Mouse (Mus musculus): ENCODE measurements around the gene Vgf. TPM values are rescaled to one million over a fixed set of nuclear protein-coding genes. Genes with fewer than 3 reads are reported as not detected.

Vgf gene
- polyA plus RNA-seq, 1 experiment from 2014 or later: 0.12 TPM

DNA sequence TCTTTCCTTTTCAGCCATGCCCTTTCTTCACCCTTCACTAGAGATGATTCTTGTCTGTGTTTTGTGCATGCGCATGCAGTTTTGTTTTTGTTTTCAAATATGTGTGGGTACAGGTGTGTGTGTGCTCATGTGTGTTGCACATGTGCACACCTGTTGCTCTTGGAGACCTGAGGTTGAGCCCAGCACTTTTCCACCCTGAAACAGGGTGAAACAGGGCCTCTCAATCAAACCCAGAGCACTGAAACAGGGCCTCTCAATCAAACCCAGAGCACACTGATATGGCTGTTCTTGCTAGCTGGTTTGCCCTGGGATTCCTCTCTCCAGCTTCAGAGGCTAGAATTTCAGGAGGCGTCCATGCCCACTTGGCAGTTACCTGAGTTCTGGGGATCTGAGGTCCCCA, 25.6 kb upstream of the Vgf start:
- Histone ChIP-seq H3K4me3 (ENCODE audit: low read depth, low read length) (no peak overlapping the region), H3K9me3 (ENCODE audit: low read length) (no peaks in the 10 kb centered on the region), H3K9ac (replicated peaks; ENCODE audit: low read depth) (no peak overlapping the region), H3K36me3 (ENCODE audit: insufficient read depth, low read length) (0 out of 2 replicates have a peak, but pooled peaks cover 1% of the 10 kb centered on the region), H3K27me3 (replicated peaks; ENCODE audit: insufficient read depth, low read length) (no peaks in the 10 kb centered on the region), H3K4me1 (ENCODE audit: insufficient read depth, low read depth, low read length) (no peaks in the 10 kb centered on the region), H3K27ac (ENCODE audit: low read length) (no peak overlapping the region), H3K4me2 (replicated peaks; ENCODE audit: low read depth, low read length) (no peak overlapping the region)
- ATAC-seq (no peak), DNase-seq (ENCODE audit: low spot score) (no peak)
- 79% methylated on average over 2 of the region's 2 CpGs for WGBS
- no peak for TF ChIP-seq EP300 (IDR thresholded peaks at IDR 0.05)
- TF ChIP-seq CTCF (IDR thresholded peaks at IDR 0.05): no peak

DNA sequence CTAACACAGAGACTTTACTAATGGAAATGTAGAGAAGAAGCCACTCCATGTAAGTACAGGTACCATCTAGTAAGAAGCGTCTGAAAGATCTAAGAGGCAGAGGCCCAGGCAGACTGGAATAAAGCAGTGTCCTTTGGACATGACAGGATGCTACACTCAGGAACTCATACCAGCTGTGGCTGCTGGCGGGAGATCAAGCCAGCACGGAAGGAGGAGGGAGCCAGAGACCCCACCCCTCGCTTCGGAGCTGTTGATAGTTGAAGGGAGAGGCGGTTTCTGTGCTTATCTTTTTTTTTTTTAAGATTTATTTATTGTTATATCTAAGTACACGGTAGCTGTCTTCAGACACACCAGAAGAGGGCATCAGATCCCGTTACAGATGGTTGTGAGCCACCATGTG, 18.9 kb upstream of the Vgf start:
- H3K9me3 ChIP-seq (ENCODE audit: low read length): no peaks in the 10 kb centered on the region
- no peak overlapping the region for H3K27ac ChIP-seq (ENCODE audit: low read length)
- H3K9ac ChIP-seq (replicated peaks; ENCODE audit: low read depth): no peak overlapping the region
- ATAC-seq: no peak
- no peaks in the 10 kb centered on the region for H3K4me1 ChIP-seq (ENCODE audit: insufficient read depth, low read depth, low read length)
- 30% methylated on average over 8 of the region's 8 CpGs for WGBS
- no peak overlapping the region for H3K4me3 ChIP-seq (ENCODE audit: low read depth, low read length)
- H3K4me2 ChIP-seq (replicated peaks; ENCODE audit: low read depth, low read length): no peak overlapping the region
- no peaks in the 10 kb centered on the region for H3K36me3 ChIP-seq (ENCODE audit: insufficient read depth, low read length)
- no peaks in the 10 kb centered on the region for H3K27me3 ChIP-seq (replicated peaks; ENCODE audit: insufficient read depth, low read length)
- TF ChIP-seq EP300 (IDR thresholded peaks at IDR 0.05) (no peak), CTCF (IDR thresholded peaks at IDR 0.05) (no peak)
- DNase-seq (ENCODE audit: low spot score): no peak

DNA sequence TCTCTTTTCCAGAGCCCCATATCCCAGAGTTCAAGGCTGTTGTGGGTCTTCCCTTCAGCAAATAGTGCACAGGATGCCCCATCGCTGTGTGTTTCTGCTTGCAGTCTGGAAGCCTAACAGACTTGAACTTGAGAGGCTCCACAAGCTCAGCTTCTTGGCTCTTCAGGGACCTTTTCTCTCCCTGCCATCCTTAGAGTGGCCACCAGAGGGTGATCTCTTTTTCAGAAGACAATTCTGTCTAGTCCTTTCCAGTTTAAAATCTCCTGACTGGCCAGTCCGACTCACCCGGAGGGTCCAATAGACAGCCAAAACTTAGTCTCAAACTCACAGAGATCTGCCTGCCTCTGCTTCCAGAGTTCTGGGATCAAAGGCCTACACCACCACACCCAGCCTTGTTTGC, 16.2 kb upstream of the Vgf start:
- no peak overlapping the region for H3K27ac ChIP-seq (ENCODE audit: low read length)
- no peaks in the 10 kb centered on the region for H3K27me3 ChIP-seq (replicated peaks; ENCODE audit: insufficient read depth, low read length)
- no peak overlapping the region for H3K4me2 ChIP-seq (replicated peaks; ENCODE audit: low read depth, low read length)
- H3K9ac ChIP-seq (replicated peaks; ENCODE audit: low read depth): no peak overlapping the region
- 21% methylated on average over 3 of the region's 3 CpGs for WGBS
- H3K4me1 ChIP-seq (ENCODE audit: insufficient read depth, low read depth, low read length): no peaks in the 10 kb centered on the region
- TF ChIP-seq CTCF (IDR thresholded peaks at IDR 0.05) (peak; percentile 73), EP300 (IDR thresholded peaks at IDR 0.05) (no peak)
- DNase-seq (ENCODE audit: low spot score): peak; percentile 65
- no peaks in the 10 kb centered on the region for H3K9me3 ChIP-seq (ENCODE audit: low read length)
- no peaks in the 10 kb centered on the region for H3K36me3 ChIP-seq (ENCODE audit: insufficient read depth, low read length)
- H3K4me3 ChIP-seq (ENCODE audit: low read depth, low read length): no peak overlapping the region
- no peak for ATAC-seq

DNA sequence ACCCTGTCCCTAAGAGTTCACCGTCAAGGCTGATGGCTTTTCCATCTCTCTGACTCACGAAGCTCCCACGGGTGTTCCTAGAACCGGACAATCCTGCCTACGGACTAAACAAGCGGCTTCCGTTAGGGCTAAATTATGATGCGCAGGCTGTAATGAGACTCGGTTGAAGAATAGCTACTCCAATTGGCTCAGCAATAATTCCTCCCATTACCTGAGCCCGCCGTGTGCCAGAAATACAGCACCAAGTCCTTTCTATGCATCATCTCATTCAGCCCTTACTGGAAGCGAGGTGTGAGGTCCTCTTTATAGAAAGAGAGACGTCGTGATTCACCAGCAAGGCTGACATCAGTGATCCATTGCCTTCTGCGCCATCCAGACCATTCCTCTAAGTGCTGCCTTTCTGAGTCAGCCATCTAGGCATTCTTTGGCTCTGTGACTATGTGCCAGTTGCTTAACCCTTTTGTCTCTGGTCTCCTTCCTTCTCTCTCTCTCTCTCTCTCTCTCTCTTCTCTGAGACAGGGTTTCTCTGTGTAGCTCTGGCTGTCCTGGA, 13.7 kb upstream of the Vgf start:
- no peak overlapping the region for H3K27ac ChIP-seq (ENCODE audit: low read length)
- no peaks in the 10 kb centered on the region for H3K27me3 ChIP-seq (replicated peaks; ENCODE audit: insufficient read depth, low read length)
- H3K4me2 ChIP-seq (replicated peaks; ENCODE audit: low read depth, low read length): no peak overlapping the region
- no peaks in the 10 kb centered on the region for H3K36me3 ChIP-seq (ENCODE audit: insufficient read depth, low read length)
- TF ChIP-seq EP300 (IDR thresholded peaks at IDR 0.05): no peak
- DNase-seq (ENCODE audit: low spot score) (no peak), ATAC-seq (no peak)
- H3K9me3 ChIP-seq (ENCODE audit: low read length): no peaks in the 10 kb centered on the region
- H3K4me1 ChIP-seq (ENCODE audit: insufficient read depth, low read depth, low read length): no peaks in the 10 kb centered on the region
- no peak overlapping the region for H3K4me3 ChIP-seq (ENCODE audit: low read depth, low read length)
- H3K9ac ChIP-seq (replicated peaks; ENCODE audit: low read depth): no peak overlapping the region
- 66% methylated on average over 15 of the region's 15 CpGs for WGBS

DNA sequence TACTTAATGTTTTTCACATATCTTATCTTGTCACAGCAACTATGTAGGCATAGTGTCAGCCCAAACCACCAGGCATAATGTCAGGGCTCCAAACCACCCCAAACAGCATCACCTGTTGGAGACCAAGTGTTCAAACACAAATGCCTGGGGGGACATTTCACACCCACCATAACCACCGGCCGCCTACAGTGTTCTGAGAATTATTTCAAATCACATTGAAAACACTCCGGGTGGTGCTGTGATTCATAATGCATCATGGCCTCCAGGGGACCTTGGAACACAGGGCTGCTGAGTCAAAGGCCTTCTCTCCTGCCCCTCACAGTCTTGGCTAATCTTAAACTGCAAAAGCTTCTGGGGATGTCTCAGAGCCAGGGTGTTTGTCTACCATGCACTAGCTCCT, 10.3 kb upstream of the Vgf start:
- Histone ChIP-seq H3K4me2 (replicated peaks; ENCODE audit: low read depth, low read length) (no peak overlapping the region), H3K4me1 (ENCODE audit: insufficient read depth, low read depth, low read length) (no peaks in the 10 kb centered on the region), H3K36me3 (ENCODE audit: insufficient read depth, low read length) (no peaks in the 10 kb centered on the region), H3K27me3 (replicated peaks; ENCODE audit: insufficient read depth, low read length) (no peaks in the 10 kb centered on the region), H3K9ac (replicated peaks; ENCODE audit: low read depth) (no peak overlapping the region), H3K27ac (ENCODE audit: low read length) (no peak overlapping the region), H3K4me3 (ENCODE audit: low read depth, low read length) (no peak overlapping the region), H3K9me3 (ENCODE audit: low read length) (no peaks in the 10 kb centered on the region)
- ATAC-seq (no peak), DNase-seq (ENCODE audit: low spot score) (no peak)
- TF ChIP-seq EP300 (IDR thresholded peaks at IDR 0.05): no peak
- TF ChIP-seq CTCF (IDR thresholded peaks at IDR 0.05): no peak
- WGBS: 90% methylated on average over 3 of the region's 3 CpGs

DNA sequence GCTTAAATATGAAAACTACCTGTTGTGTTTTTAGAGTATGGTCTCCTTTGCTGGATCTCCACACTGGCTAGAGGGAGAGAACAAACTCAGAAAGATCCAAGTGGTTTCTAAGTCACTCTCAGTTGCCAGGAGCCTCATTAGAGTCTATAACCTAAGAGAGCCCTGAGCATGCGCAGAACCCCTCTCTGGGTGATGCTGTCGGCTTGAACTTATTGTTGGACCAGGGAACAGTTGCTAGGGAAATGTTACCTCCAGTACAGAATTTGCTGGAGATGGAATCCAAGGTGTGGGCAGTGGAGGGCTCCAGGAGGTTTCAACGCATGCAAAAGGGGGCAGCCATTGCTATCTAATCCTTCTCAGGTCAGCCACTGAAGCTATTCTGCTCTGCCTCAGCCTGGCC, 1.9 kb upstream of the Vgf start:
- Histone ChIP-seq H3K36me3 (ENCODE audit: insufficient read depth, low read length) (no peaks in the 10 kb centered on the region), H3K4me1 (ENCODE audit: insufficient read depth, low read depth, low read length) (no peaks in the 10 kb centered on the region), H3K9ac (replicated peaks; ENCODE audit: low read depth) (no peak overlapping the region), H3K27ac (ENCODE audit: low read length) (no peak overlapping the region), H3K4me2 (replicated peaks; ENCODE audit: low read depth, low read length) (no peak overlapping the region), H3K4me3 (ENCODE audit: low read depth, low read length) (no peak overlapping the region), H3K9me3 (ENCODE audit: low read length) (no peaks in the 10 kb centered on the region), H3K27me3 (replicated peaks; ENCODE audit: insufficient read depth, low read length) (peaks cover 17% of the 10 kb centered on the region)
- no peak for TF ChIP-seq EP300 (IDR thresholded peaks at IDR 0.05)
- no peak for TF ChIP-seq CTCF (IDR thresholded peaks at IDR 0.05)
- WGBS: 45% methylated on average over 3 of the region's 3 CpGs
- DNase-seq (ENCODE audit: low spot score): no peak
- ATAC-seq: no peak

DNA sequence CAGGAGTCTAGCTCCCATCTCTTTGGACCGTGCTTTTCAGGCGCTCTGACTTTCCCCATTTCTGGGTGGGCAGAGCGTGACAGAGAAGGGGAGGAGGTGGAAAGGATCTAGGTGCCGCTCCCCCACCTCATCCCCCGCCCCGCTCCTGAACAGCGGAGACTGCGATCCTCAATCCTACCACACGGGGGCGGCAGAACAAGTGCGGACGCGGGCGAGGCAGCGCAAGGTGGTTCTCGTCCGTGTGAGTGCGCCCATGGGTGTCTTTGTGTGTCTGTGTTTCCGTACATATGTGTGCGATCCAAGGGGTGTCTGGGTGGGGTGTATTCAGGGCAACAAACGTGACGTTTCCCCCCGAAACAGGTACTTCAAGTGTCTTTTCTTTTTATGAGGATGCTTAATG, 1.1 kb upstream of the Vgf start:
- no peak overlapping the region for H3K4me2 ChIP-seq (replicated peaks; ENCODE audit: low read depth, low read length)
- no peak overlapping the region for H3K4me3 ChIP-seq (ENCODE audit: low read depth, low read length)
- H3K9ac ChIP-seq (replicated peaks; ENCODE audit: low read depth): no peak overlapping the region
- H3K36me3 ChIP-seq (ENCODE audit: insufficient read depth, low read length): no peaks in the 10 kb centered on the region
- no peaks in the 10 kb centered on the region for H3K9me3 ChIP-seq (ENCODE audit: low read length)
- H3K4me1 ChIP-seq (ENCODE audit: insufficient read depth, low read depth, low read length): no peaks in the 10 kb centered on the region
- H3K27me3 ChIP-seq (replicated peaks; ENCODE audit: insufficient read depth, low read length): peaks cover 25% of the 10 kb centered on the region
- TF ChIP-seq CTCF (IDR thresholded peaks at IDR 0.05) (peak; percentile 99), EP300 (IDR thresholded peaks at IDR 0.05) (no peak)
- ATAC-seq (peak; percentile 58; the same call in 1 of the 2 replicates), DNase-seq (ENCODE audit: low spot score) (peak; percentile 69)
- no peak overlapping the region for H3K27ac ChIP-seq (ENCODE audit: low read length)
- WGBS: 2% methylated on average over 23 of the region's 23 CpGs

Data from lung, postnatal 0 days (tissue).